Mouse (Mus musculus) spleen, embryonic (tissue): Measurements from ENCODE around the gene Eif2d.

Source experiments
- CTCF ChIA-PET: fragments of 350-600 bp; sonication (Branson Sonifier 250); formaldehyde crosslinking; loops from one replicate; lab custom pipeline; 2022; lab: Charles Lee

The Eif2d gene

GRCm38 (mm10) chr1:131153018-131153629 lies at the start of gene Eif2d:
Gene Eif2d (plus strand): TSS chr1:131153181.
- CTCF ChIA-PET = interaction anchor here (0.6 to 2.1 kb wide), 11 partner anchors 10 to 936 kb away, joined by 3 to 22 read pairs (median 4); partner anchors contain the start of gene Dyrk3

GRCm38 (mm10) chr1:131103776-131104424 lies 49.1 kb upstream of the Eif2d start:
- CTCF ChIA-PET = no interaction called here

- CTCF ChIA-PET = no interaction called here
Measured at GRCm38 (mm10) chr1:131107575-131108308, 45.2 kb upstream of the Eif2d start.

GRCm38 (mm10) chr1:131110525-131111106 lies 42.4 kb upstream of the Eif2d start:
- CTCF ChIA-PET = interaction anchor here (0.5 to 0.7 kb wide), 4 partner anchors 15 to 409 kb away, joined by 3 to 9 read pairs (median 6); no protein-coding TSS in a partner anchor

- CTCF ChIA-PET = no interaction called here
Measured at GRCm38 (mm10) chr1:131112576-131112975, 40.4 kb upstream of the Eif2d start.

- CTCF ChIA-PET = interaction anchor here (0.6 to 2.3 kb wide), 11 partner anchors 20 to 566 kb away, joined by 3 to 22 read pairs (median 5); partner anchors contain the start of gene Eif2d
Measured at GRCm38 (mm10) chr1:131115932-131116331, 37.0 kb upstream of the Eif2d start.

- CTCF ChIA-PET = interaction anchor here (0.6 to 2.3 kb wide), 9 partner anchors 22 to 567 kb away, joined by 3 to 22 read pairs (median 5); partner anchors contain the start of gene Eif2d
Measured at GRCm38 (mm10) chr1:131116430-131117011, 36.5 kb upstream of the Eif2d start.

- CTCF ChIA-PET = interaction anchor here (1.0 kb wide), 2 partner anchors 21 to 35 kb away, joined by 3 read pairs; no protein-coding TSS in a partner anchor
Measured at GRCm38 (mm10) chr1:131118530-131118929, 34.5 kb upstream of the Eif2d start.

GRCm38 (mm10) chr1:131119026-131119425 lies 34.0 kb upstream of the Eif2d start:
- CTCF ChIA-PET = interaction anchor here (0.7 to 0.9 kb wide), 2 partner anchors 37 to 307 kb away, joined by 3 read pairs; no protein-coding TSS in a partner anchor

- CTCF ChIA-PET = no interaction called here
Measured at GRCm38 (mm10) chr1:131121987-131122386, 31.0 kb upstream of the Eif2d start.

GRCm38 (mm10) chr1:131123522-131124265 lies 29.3 kb upstream of the Eif2d start:
- CTCF ChIA-PET = interaction anchor here (0.7 kb wide), 1 partner anchor 23 kb away, joined by 3 read pairs; no protein-coding TSS in a partner anchor

GRCm38 (mm10) chr1:131125987-131126744 lies 26.8 kb upstream of the Eif2d start:
- CTCF ChIA-PET = interaction anchor here (0.6 to 0.7 kb wide), 5 partner anchors 15 to 564 kb away, joined by 4 to 7 read pairs (median 5); no protein-coding TSS in a partner anchor

GRCm38 (mm10) chr1:131134231-131134630 lies 18.8 kb upstream of the Eif2d start:
- CTCF ChIA-PET = no interaction called here

- CTCF ChIA-PET = no interaction called here
Measured at GRCm38 (mm10) chr1:131134942-131135522, 17.9 kb upstream of the Eif2d start.

- CTCF ChIA-PET = interaction anchor here (0.7 kb wide), 1 partner anchor 20 kb away, joined by 6 read pairs; no protein-coding TSS in a partner anchor
Measured at GRCm38 (mm10) chr1:131135960-131136629, 16.9 kb upstream of the Eif2d start.

GRCm38 (mm10) chr1:131137111-131137510 lies 15.9 kb upstream of the Eif2d start:
- CTCF ChIA-PET = no interaction called here

- CTCF ChIA-PET = no interaction called here
Measured at GRCm38 (mm10) chr1:131137717-131138118, 15.3 kb upstream of the Eif2d start.
